Mouse (Mus musculus) ES-Bruce4 (cell line): ENCODE results near the gene St3gal6.
"Not testable (repeated sequence)": the region's sequence is repeated elsewhere in the genome, so short reads cannot be mapped to it uniquely, and the experiment has no call there.

Experiments
- CTCF ChIP-seq: IDR thresholded peaks from one replicate; pipeline ENCODE4 v1.8.1; 2011; ENCODE audit warnings: low read depth, low read length
- POLR2A ChIP-seq: IDR thresholded peaks from one replicate; pipeline ENCODE4 v1.8.1; 2011; ENCODE audit warnings: low read length; ENCODE audit not compliant: insufficient read depth

GRCm38 (mm10) chr16:58459966-58460365 lies 64.1 kb downstream of the St3gal6 start:
- not testable (repeated sequence) for TF ChIP-seq CTCF, POLR2A
